Mouse (Mus musculus) MEL (cell line): ENCODE data around the gene Prss33. TPM values are rescaled to one million over a fixed set of nuclear protein-coding genes. Genes with fewer than 3 reads are reported as not detected.

Experiments used
- DNase-seq: peaks from one replicate; pipeline ENCODE4 v3.0.0; 2011; ENCODE audit warnings: low read depth, low spot score
- H3K27ac ChIP-seq: 2 replicates; pipeline ENCODE4 v1.5.1; 2012; ENCODE audit warnings: low read depth, mild to moderate bottlenecking, control low read depth, low read length, moderate library complexity; ENCODE audit not compliant: control insufficient read depth
- H3K27me3 ChIP-seq, 2 experiments: fragments of 150-350 bp in 1 of 2; sonication (generic) in 1 of 2; 2 replicates each; pipeline ENCODE4 v1.6.1; 2012; ENCODE audit warnings: low read length in 2 of 2, mild to moderate bottlenecking in 2 of 2, improper control_type of control experiment in 1 of 2, moderate library complexity in 1 of 2; ENCODE audit not compliant: insufficient read depth in 2 of 2, control insufficient read depth in 1 of 2
- H3K36me3 ChIP-seq, 2 experiments: 2 replicates each; pipeline ENCODE4 v1.6.1; 2012 to 2014; ENCODE audit warnings: low read length in 2 of 2, improper control_type of control experiment in 1 of 2, inconsistent platforms in 1 of 2, mild to moderate bottlenecking in 1 of 2; ENCODE audit not compliant: insufficient read depth in 2 of 2, control insufficient read depth in 1 of 2
- H3K4me1 ChIP-seq, 2 experiments: fragments of 150-350 bp in 1 of 2; sonication (generic) in 1 of 2; 2 replicates each; pipeline ENCODE4 v1.6.1; 2012; ENCODE audit warnings: low read length in 2 of 2, improper control_type of control experiment in 1 of 2, mild to moderate bottlenecking in 1 of 2; ENCODE audit not compliant: insufficient read depth in 2 of 2, control insufficient read depth in 1 of 2
- H3K4me3 ChIP-seq, 2 experiments: fragments of 150-350 bp in 1 of 2; sonication (generic) in 1 of 2; 2 replicates each; pipeline ENCODE4 v1.5.1; 2012; ENCODE audit warnings: low read depth in 2 of 2, low read length in 2 of 2, mild to moderate bottlenecking in 2 of 2, moderate library complexity in 2 of 2, control low read depth in 1 of 2, improper control_type of control experiment in 1 of 2; ENCODE audit not compliant: control insufficient read depth in 1 of 2, insufficient read depth in 1 of 2
- H3K79me2 ChIP-seq: 2 replicates; pipeline ENCODE4 v1.6.1; 2012; ENCODE audit warnings: mild to moderate bottlenecking, low read length, moderate library complexity; ENCODE audit not compliant: control insufficient read depth, poor library complexity, insufficient read depth
- H3K9ac ChIP-seq: 2 replicates; pipeline ENCODE4 v1.6.1; 2012; ENCODE audit warnings: low read depth, mild to moderate bottlenecking, control low read depth, low read length, moderate library complexity; ENCODE audit not compliant: control insufficient read depth, poor library complexity, severe bottlenecking
- H3K9me3 ChIP-seq: fragments of 150-350 bp; sonication (generic); replicated peaks from 2 replicates; pipeline ENCODE4 v1.6.1; 2012; ENCODE audit warnings: mild to moderate bottlenecking, low read length, improper control_type of control experiment, moderate library complexity; ENCODE audit not compliant: insufficient read depth
- CHD2 ChIP-seq: IDR thresholded peaks from 2 replicates; pipeline ENCODE4 v1.6.1; 2011; ENCODE audit warnings: low read length, improper control_type of control experiment
- CTCF ChIP-seq, 3 experiments: IDR thresholded peaks in 2 of 3; conservative IDR thresholded peaks in 1 of 3; 2 replicates each; pipeline ENCODE4 v1.5.1; 2011 to 2012; ENCODE audit warnings: low read length in 3 of 3, low read depth in 2 of 3, mild to moderate bottlenecking in 2 of 3, improper control_type of control experiment in 1 of 3, inconsistent platforms in 1 of 3, mixed read lengths in 1 of 3, moderate library complexity in 1 of 3; ENCODE audit not compliant: control insufficient read depth in 1 of 3, insufficient read depth in 1 of 3, poor library complexity in 1 of 3, severe bottlenecking in 1 of 3
- E2F4 ChIP-seq: IDR thresholded peaks from 2 replicates; pipeline ENCODE4 v1.6.1; 2011; ENCODE audit warnings: low read depth, low read length, improper control_type of control experiment, borderline replicate concordance
- EP300 ChIP-seq, 2 experiments: IDR thresholded peaks; 2 replicates each; pipeline ENCODE4 v1.6.1; 2011; ENCODE audit warnings: improper control_type of control experiment in 2 of 2, low read length in 2 of 2, low read depth in 1 of 2, mild to moderate bottlenecking in 1 of 2
- ETS1 ChIP-seq: IDR thresholded peaks from 2 replicates; pipeline ENCODE4 v1.6.1; 2012; ENCODE audit warnings: low read depth, mild to moderate bottlenecking, inconsistent platforms, low read length, improper control_type of control experiment, moderate library complexity
- JUND ChIP-seq: IDR thresholded peaks from 2 replicates; pipeline ENCODE4 v1.6.1; 2011; ENCODE audit warnings: low read depth, mild to moderate bottlenecking, improper control_type of control experiment, low read length
- MAX ChIP-seq: IDR thresholded peaks from 2 replicates; pipeline ENCODE4 v1.6.1; 2011; ENCODE audit warnings: low read length, improper control_type of control experiment
- MYB ChIP-seq: IDR thresholded peaks from 2 replicates; pipeline ENCODE4 v1.6.1; 2011; ENCODE audit warnings: mild to moderate bottlenecking, low read depth, low read length, improper control_type of control experiment
- MYC ChIP-seq: IDR thresholded peaks from 2 replicates; pipeline ENCODE4 v1.6.1; 2011; ENCODE audit warnings: low read depth, mild to moderate bottlenecking, low read length, improper control_type of control experiment, moderate library complexity
- RAD21 ChIP-seq: IDR thresholded peaks from 2 replicates; pipeline ENCODE4 v1.6.1; 2011; ENCODE audit warnings: mild to moderate bottlenecking, low read depth, low read length, improper control_type of control experiment
- RCOR1 ChIP-seq: IDR thresholded peaks from 2 replicates; pipeline ENCODE4 v1.6.1; 2012; ENCODE audit warnings: low read depth, mild to moderate bottlenecking, inconsistent platforms, low read length, improper control_type of control experiment
- SIN3A ChIP-seq: IDR thresholded peaks from 2 replicates; pipeline ENCODE4 v1.6.1; 2012; ENCODE audit warnings: low read length, improper control_type of control experiment, inconsistent platforms
- SMC3 ChIP-seq: IDR thresholded peaks from 2 replicates; pipeline ENCODE4 v1.6.1; 2011; ENCODE audit warnings: low read depth, low read length, improper control_type of control experiment
- TAL1 ChIP-seq: IDR thresholded peaks from 2 replicates; pipeline ENCODE4 v1.6.1; 2012; ENCODE audit warnings: mild to moderate bottlenecking, inconsistent platforms, low read length, moderate library complexity, mixed read lengths
- UBTF ChIP-seq: IDR thresholded peaks from 2 replicates; pipeline ENCODE4 v1.6.1; 2012; ENCODE audit warnings: low read depth, mild to moderate bottlenecking, inconsistent platforms, low read length, improper control_type of control experiment, moderate library complexity, borderline replicate concordance; ENCODE audit not compliant: insufficient read depth
- ZC3H11A ChIP-seq: IDR thresholded peaks from 2 replicates; pipeline ENCODE4 v1.6.1; 2012; ENCODE audit warnings: low read depth, mild to moderate bottlenecking, inconsistent platforms, low read length, improper control_type of control experiment
- ZKSCAN1 ChIP-seq: IDR thresholded peaks from 2 replicates; pipeline ENCODE4 v1.6.1; 2012; ENCODE audit warnings: low read depth, mild to moderate bottlenecking, inconsistent platforms, low read length, improper control_type of control experiment, moderate library complexity
- ZMIZ1 ChIP-seq: IDR thresholded peaks from 2 replicates; pipeline ENCODE4 v1.6.1; 2012; ENCODE audit warnings: low read depth, mild to moderate bottlenecking, inconsistent platforms, low read length, improper control_type of control experiment, moderate library complexity
- ZNF384 ChIP-seq: IDR thresholded peaks from 2 replicates; pipeline ENCODE4 v1.6.1; 2012; ENCODE audit warnings: low read depth, mild to moderate bottlenecking, inconsistent platforms, low read length, improper control_type of control experiment
- polyA plus RNA-seq, 2 experiments: library from polyadenylated mRNA; stranded (reverse) in 1 of 2; unstranded in 1 of 2; fragments of >175 nt in 1 of 2; fragments of >200 nt in 1 of 2; gene quantifications; 2 replicates each; pipeline versions ENCODE4 v1.2.1 to v1.2.4; 2012; ENCODE audit warnings: low replicate concordance in 2 of 2, low read depth in 1 of 2; ENCODE audit not compliant: insufficient read length in 2 of 2, insufficient read depth in 1 of 2, missing spikeins in 1 of 2
- total RNA-seq: library from RNA; depleted of rRNA; stranded (reverse); fragments of 300-350 nt; gene quantifications from 2 replicates; pipeline ENCODE4 v1.2.3, GENCODE M21; 2012

Gene Prss33
- total and polyA plus RNA-seq, 3 experiments, result 0.08 to 1.0 TPM; not detected in 1

DNA sequence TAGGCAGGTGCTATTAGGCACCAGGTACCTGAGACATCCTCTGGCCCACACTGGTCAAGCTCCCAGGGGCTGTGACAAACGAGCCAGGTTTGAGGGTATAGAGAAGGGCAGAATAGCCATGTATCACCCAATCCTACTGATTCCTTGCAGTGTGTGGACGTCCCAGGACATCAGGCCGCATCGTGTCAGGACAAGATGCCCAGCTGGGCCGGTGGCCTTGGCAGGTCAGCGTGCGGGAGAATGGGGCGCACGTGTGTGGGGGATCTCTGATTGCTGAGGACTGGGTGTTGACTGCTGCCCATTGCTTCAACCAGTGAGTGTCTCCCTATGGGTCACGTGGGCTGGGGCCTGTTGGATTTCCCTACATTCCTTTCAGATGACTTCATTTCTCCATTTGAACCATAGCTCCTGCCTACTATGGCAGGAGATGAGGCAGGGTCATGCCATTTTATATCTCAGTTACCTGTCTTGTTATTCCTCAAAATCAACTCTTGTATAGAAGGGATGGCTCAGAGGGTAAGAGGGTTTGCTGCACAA, 18.4 kb upstream of the Prss33 start:
- H3K36me3 ChIP-seq, result peaks cover 0 to 2% of the 10 kb centered on the region in 2 experiments; a peak in 2 of 4 replicates
- H3K79me2 ChIP-seq, result no peaks in the 10 kb centered on the region
- H3K9ac ChIP-seq, result no peak overlapping the region
- TF ChIP-seq CTCF (IDR thresholded peaks at IDR 0.05 in 2 of 3, conservative IDR thresholded peaks at IDR 0.05 in 1 of 3; ENCODE audit: control insufficient read depth in 1 of 3, insufficient read depth in 1 of 3, low read depth in 2 of 3, low read length in 3 of 3, poor library complexity in 1 of 3, severe bottlenecking in 1 of 3) (no peak), MYB (no peak), ETS1 (no peak), RCOR1 (no peak), JUND (no peak), CHD2 (no peak), ZNF384 (no peak), E2F4 (no peak), EP300 (IDR thresholded peaks at IDR 0.05; ENCODE audit: low read depth in 1 of 2, low read length in 2 of 2) (no peak), SIN3A (no peak), ZKSCAN1 (no peak), RAD21 (no peak), ZMIZ1 (no peak)
- no peak overlapping the region for H3K27ac ChIP-seq
- H3K27me3 ChIP-seq, result no peaks in the 10 kb centered on the region
- no peak for DNase-seq
- H3K4me1 ChIP-seq, result peaks cover 2 to 4% of the 10 kb centered on the region in 2 experiments
- H3K4me3 ChIP-seq, result no peak overlapping the region
- no peaks in the 10 kb centered on the region for H3K9me3 ChIP-seq

DNA sequence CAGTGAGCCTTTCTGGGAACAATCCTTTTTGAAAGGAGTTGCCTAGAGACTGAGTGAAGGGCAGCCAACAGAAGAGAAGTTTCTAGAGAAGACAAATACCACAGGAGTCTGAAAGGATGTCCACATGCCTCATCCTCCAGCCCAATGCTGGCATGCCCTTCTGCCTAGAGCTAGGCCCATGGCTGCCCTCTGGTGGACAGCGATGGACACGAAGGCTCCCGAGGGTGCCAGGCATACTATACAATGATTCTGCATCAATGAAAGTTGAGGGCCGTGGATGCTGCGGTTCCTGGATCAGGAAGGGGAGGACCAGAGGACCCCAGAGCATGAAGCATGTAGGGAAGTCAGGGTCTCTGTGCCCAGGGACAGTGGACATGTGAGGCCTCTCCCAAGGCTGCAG, 17.4 kb upstream of the Prss33 start:
- H3K27me3 ChIP-seq, result no peaks in the 10 kb centered on the region
- H3K9me3 ChIP-seq, result no peaks in the 10 kb centered on the region
- H3K36me3 ChIP-seq, result peaks cover 0 to 2% of the 10 kb centered on the region in 2 experiments; a peak in 2 of 4 replicates
- peak; percentile 57 for DNase-seq
- no peak overlapping the region for H3K9ac ChIP-seq
- TF ChIP-seq ZC3H11A (peak; percentile 17; the same call in 1 of the 2 replicates), UBTF (no peak), CTCF (IDR thresholded peaks at IDR 0.05 in 2 of 3, conservative IDR thresholded peaks at IDR 0.05 in 1 of 3; ENCODE audit: control insufficient read depth in 1 of 3, insufficient read depth in 1 of 3, low read depth in 2 of 3, low read length in 3 of 3, poor library complexity in 1 of 3, severe bottlenecking in 1 of 3) (peak; percentile 59 to 72 (median 65)), MYC (no peak), SMC3 (peak; percentile 51), TAL1 (no peak), SIN3A (no peak), EP300 (IDR thresholded peaks at IDR 0.05; ENCODE audit: low read depth in 1 of 2, low read length in 2 of 2) (no peak), RAD21 (peak; percentile 18), MAX (no peak)
- H3K4me3 ChIP-seq, result no peak overlapping the region
- no peak overlapping the region for H3K27ac ChIP-seq
- H3K4me1 ChIP-seq, result peaks cover 2 to 4% of the 10 kb centered on the region in 2 experiments
- no peaks in the 10 kb centered on the region for H3K79me2 ChIP-seq
